Mouse (Mus musculus) left cerebral cortex, adult 8-10 months (tissue): ENCODE measurements at regions not wholly inside any gene's neighbourhood (a gene's known extent, or its start where the extent isn't known, plus 50 kb on each side); places are given as distances from the start of the nearest gene placed in this dataset.
A peak's percentile ranks its signal among the peaks of the same experiment; 100 is the strongest.

Source experiments
- DNase-seq, 2 experiments: peaks; one replicate each; pipeline ENCODE4 v3.0.0; 2022; ENCODE audit warnings: low spot score in 2 of 2

GRCm38 (mm10) chr10:105704472-105705235 lies 130.4 kb upstream of the Tmtc2 start:
- DNase-seq = no peak

GRCm38 (mm10) chr10:105693131-105693530 lies 118.9 kb upstream of the Tmtc2 start:
- DNase-seq = no peak

GRCm38 (mm10) chr10:105689388-105689787 lies 115.1 kb upstream of the Tmtc2 start:
- DNase-seq = no peak

- no peak for DNase-seq
Measured at GRCm38 (mm10) chr10:105688879-105689278, 114.6 kb upstream of the Tmtc2 start.

- DNase-seq = no peak
Measured at GRCm38 (mm10) chr10:105686876-105687275, 112.6 kb upstream of the Tmtc2 start.

GRCm38 (mm10) chr10:105679598-105679997 lies 105.3 kb upstream of the Tmtc2 start:
- DNase-seq = no peak

- DNase-seq = no peak
Measured at GRCm38 (mm10) chr10:105666959-105667358, 92.7 kb upstream of the Tmtc2 start.

- DNase-seq = no peak
Measured at GRCm38 (mm10) chr10:105660761-105661160, 86.5 kb upstream of the Tmtc2 start.

- peak in 1 of 2 experiments; percentile 5 for DNase-seq
Measured at GRCm38 (mm10) chr10:105656788-105657187, 82.5 kb upstream of the Tmtc2 start.

GRCm38 (mm10) chr10:105652475-105652874 lies 78.2 kb upstream of the Tmtc2 start:
- no peak for DNase-seq

- peak in 1 of 2 experiments; percentile 29 for DNase-seq
Measured at GRCm38 (mm10) chr10:105639011-105639451, 64.8 kb upstream of the Tmtc2 start.

- DNase-seq = no peak
Measured at GRCm38 (mm10) chr10:105638500-105638899, 64.2 kb upstream of the Tmtc2 start.

- no peak for DNase-seq
Measured at GRCm38 (mm10) chr10:105626842-105627241, 52.6 kb upstream of the Tmtc2 start.

GRCm38 (mm10) chr10:105625324-105625950 lies 51.2 kb upstream of the Tmtc2 start:
- DNase-seq = no peak
